Mouse (Mus musculus) liver, embryonic 14.5 days (tissue): Measurements from ENCODE around the gene Cfap46.

Source experiments
- CTCF ChIP-seq: IDR thresholded peaks from 2 replicates; pipeline ENCODE4 v1.5.1; 2016; ENCODE audit warnings: antibody characterized with exemption, low read depth, control low read depth
- EP300 ChIP-seq: IDR thresholded peaks from 2 replicates; pipeline ENCODE4 v1.6.1; 2016; ENCODE audit warnings: antibody characterized with exemption, low read depth

GRCm38 (mm10) chr7:139633393-139633792, 50.2 kb downstream of the Cfap46 start:
- TF ChIP-seq CTCF = no peak
- TF ChIP-seq EP300 = no peak
